Mouse (Mus musculus): Measurements from ENCODE around the gene Ccdc97. TPM values are rescaled to one million over a fixed set of nuclear protein-coding genes. Genes with fewer than 3 reads are reported as not detected.

The Ccdc97 gene
- polyA plus RNA-seq, 1 experiment from 2014 or later = 29.3 TPM

DNA sequence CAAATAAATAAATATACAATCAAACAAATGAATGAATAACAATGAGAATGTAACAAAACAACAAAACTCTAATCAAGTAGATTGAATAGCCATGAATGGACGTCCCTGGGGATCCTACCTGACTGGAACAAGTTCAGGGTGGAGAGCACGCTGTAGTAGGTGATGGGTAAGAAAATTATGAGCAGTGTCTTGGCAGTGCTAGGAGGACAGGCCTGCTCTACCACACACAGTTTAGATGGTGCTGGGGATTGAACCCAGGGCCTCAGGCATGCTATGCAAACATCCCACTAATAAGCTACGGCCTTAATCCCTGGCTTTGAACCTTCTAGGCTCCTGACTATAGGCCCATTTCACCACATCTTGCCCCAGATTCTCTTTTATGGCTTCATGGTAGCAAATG, 1.4 kb downstream of the Ccdc97 start:
- peaks cover 23% of the 10 kb centered on the region for H3K4me1 ChIP-seq
- WGBS = 90% methylated on average over 3 of the region's 3 CpGs
- no peaks in the 10 kb centered on the region for H3K9me3 ChIP-seq
- H3K27me3 ChIP-seq = no peaks in the 10 kb centered on the region
- peak overlapping the region; percentile 73; the same call in 1 of the 2 replicates for H3K4me3 ChIP-seq
- 0 out of 2 replicates have a peak overlapping the region, but pooled peaks have one; percentile 64 for H3K9ac ChIP-seq (replicated peaks)
- no peak overlapping the region for H3K27ac ChIP-seq (replicated peaks)
- ATAC-seq (replicated peaks) = no peak
- peaks cover 52% of the 10 kb centered on the region for H3K36me3 ChIP-seq
- H3K4me2 ChIP-seq (replicated peaks) = peak overlapping the region; percentile 57; the same call in 1 of the 2 replicates

DNA sequence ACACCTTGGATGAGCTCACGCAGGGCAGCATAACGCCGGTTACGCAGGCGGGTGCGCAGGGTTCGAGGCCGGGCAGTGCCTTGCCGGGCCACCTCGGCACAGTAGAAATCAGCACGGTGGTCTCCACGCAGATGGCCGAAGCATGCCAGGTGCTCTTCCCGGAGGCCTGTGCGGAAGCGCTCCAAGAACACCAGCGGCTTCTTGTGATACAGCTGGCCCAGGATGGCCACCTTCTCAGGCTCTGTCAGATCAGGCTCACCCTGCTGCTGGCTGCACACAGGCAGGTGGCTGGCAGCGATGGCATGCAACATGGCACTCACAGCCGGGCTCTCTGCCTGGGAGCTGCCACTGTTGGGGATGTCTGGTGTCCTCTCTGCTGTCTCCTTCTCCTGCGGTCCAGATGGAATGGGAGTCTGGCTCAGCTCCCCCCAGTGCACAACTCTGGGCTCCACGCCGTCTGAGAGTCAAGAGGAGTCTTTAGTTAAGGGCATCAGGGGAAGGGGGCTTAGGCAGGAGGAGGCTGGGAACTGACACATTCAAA, 3.1 kb downstream of the Ccdc97 start:
- 95% methylated on average over 22 of the region's 22 CpGs for WGBS

DNA sequence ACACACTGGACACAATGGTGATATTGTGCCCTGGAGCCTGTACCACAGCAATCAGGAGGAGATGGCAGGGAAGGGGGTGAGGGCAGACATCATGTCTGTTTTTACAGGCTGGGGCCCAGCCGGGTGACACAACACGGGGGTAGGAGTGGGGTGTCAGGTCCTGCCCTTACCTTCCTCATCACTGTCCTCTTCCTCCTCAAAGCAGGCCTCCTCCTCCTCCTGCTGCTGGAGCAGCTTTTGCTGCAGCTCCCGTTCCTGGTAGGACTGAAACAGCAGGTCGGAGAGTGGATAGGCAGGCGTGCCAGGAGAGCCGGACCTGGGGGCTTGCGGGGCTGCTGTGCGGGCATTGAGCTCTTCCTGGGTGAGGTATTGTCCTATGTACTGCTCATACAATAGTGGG, 4.3 kb downstream of the Ccdc97 start:
- Histone ChIP-seq H3K9ac (replicated peaks) (no peak overlapping the region), H3K36me3 (peaks cover 41% of the 10 kb centered on the region), H3K27me3 (no peaks in the 10 kb centered on the region), H3K4me1 (peaks cover 30% of the 10 kb centered on the region), H3K4me3 (no peak overlapping the region), H3K27ac (replicated peaks) (no peak overlapping the region), H3K4me2 (replicated peaks) (no peak overlapping the region), H3K9me3 (no peaks in the 10 kb centered on the region)
- ATAC-seq (replicated peaks) = no peak
- WGBS = 93% methylated on average over 8 of the region's 8 CpGs

More for the DNA sequence above, 3.1 kb downstream of the Ccdc97 start:
- H3K9me3 ChIP-seq = no peaks in the 10 kb centered on the region
- H3K27ac ChIP-seq (replicated peaks) = no peak overlapping the region
- H3K4me1 ChIP-seq = peaks cover 24% of the 10 kb centered on the region
- no peaks in the 10 kb centered on the region for H3K27me3 ChIP-seq
- no peak overlapping the region for H3K9ac ChIP-seq (replicated peaks)
- H3K36me3 ChIP-seq = peaks cover 43% of the 10 kb centered on the region
- no peak overlapping the region for H3K4me3 ChIP-seq
- no peak for ATAC-seq (replicated peaks)
- no peak overlapping the region for H3K4me2 ChIP-seq (replicated peaks)

DNA sequence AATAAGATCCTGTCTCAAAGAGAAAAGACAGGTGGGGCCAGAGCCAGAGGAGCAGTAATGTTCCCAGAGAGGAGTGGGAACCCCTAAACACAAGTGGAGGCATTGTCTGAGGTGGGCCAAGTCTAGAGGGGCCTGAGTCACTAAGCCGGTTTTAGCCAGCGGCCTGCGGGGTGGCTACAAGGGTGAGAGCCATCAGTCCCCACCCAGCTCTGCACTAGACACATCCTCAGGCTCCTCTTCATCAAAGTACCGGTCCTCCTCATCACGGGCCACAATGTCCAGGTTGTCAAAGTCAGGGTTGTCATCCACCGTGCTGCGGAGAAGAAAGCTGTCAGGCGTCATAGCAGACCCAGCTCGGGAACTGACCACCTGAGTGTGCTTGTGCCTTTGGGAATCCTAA, 6.1 kb downstream of the Ccdc97 start:
- Histone ChIP-seq H3K9me3 (no peaks in the 10 kb centered on the region), H3K36me3 (peaks cover 41% of the 10 kb centered on the region), H3K9ac (replicated peaks) (no peak overlapping the region), H3K4me1 (peaks cover 18% of the 10 kb centered on the region), H3K4me3 (no peak overlapping the region), H3K27ac (replicated peaks) (no peak overlapping the region), H3K4me2 (replicated peaks) (no peak overlapping the region), H3K27me3 (no peaks in the 10 kb centered on the region)
- 89% methylated on average over 9 of the region's 9 CpGs for WGBS
- ATAC-seq (replicated peaks) = no peak

DNA sequence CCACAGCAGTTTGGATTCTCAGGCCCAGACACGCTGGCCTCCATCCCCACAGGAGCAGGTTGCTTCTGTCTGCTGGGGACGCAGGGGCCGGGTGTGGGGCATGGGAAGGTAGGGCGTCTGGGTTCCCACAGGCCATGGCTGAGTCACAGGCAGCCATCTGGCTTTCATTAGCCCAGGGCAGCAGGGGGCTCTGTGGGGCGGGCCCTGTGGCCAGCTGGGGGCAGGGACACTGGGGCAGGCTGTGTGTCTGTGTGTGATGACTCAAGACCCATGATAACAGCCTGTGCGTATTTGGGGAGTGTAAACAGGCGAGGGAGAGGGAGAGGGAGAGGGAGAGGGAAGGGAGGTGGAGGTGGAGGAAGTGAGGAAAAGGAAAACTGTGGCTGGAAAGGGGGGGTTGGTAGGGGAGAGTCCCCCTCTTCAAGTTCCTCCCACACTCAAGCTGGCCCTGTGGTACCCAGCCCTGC, 7.1 kb downstream of the Ccdc97 start:
- 46% methylated on average over 7 of the region's 7 CpGs for WGBS
- H3K36me3 ChIP-seq = peaks cover 41% of the 10 kb centered on the region
- no peak for ATAC-seq (replicated peaks)

DNA sequence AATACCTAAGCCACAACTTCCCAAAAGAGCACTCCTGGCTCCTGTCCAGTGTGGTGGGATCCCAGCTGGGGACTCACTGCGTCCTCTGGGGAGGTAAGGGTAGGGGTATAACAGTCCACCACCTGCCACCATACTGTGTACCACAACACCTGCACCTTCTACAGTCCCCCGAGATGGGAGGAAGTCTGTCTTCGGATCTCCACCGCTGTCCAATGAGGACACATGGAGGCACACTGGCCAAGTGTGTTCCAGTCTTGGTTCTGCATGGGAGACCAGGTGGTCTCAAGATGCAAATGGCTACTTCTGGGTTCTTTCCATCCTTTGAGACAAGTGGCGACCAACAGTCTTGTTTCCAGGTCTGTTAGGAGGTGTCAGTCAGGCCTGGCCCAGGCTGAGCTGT, 7.7 kb downstream of the Ccdc97 start:
- ATAC-seq (replicated peaks) = no peak
- Histone ChIP-seq H3K4me1 (peaks cover 8% of the 10 kb centered on the region), H3K27me3 (no peaks in the 10 kb centered on the region), H3K36me3 (peaks cover 41% of the 10 kb centered on the region), H3K4me2 (replicated peaks) (no peak overlapping the region), H3K9ac (replicated peaks) (no peak overlapping the region), H3K27ac (replicated peaks) (no peak overlapping the region), H3K4me3 (no peak overlapping the region), H3K9me3 (no peaks in the 10 kb centered on the region)
- WGBS = 66% methylated on average over 5 of the region's 5 CpGs

More for the DNA sequence above, 7.1 kb downstream of the Ccdc97 start:
- Histone ChIP-seq H3K9me3 (no peaks in the 10 kb centered on the region), H3K9ac (replicated peaks) (no peak overlapping the region), H3K4me3 (no peak overlapping the region), H3K4me2 (replicated peaks) (no peak overlapping the region), H3K27me3 (no peaks in the 10 kb centered on the region), H3K27ac (replicated peaks) (no peak overlapping the region), H3K4me1 (peaks cover 8% of the 10 kb centered on the region)

DNA sequence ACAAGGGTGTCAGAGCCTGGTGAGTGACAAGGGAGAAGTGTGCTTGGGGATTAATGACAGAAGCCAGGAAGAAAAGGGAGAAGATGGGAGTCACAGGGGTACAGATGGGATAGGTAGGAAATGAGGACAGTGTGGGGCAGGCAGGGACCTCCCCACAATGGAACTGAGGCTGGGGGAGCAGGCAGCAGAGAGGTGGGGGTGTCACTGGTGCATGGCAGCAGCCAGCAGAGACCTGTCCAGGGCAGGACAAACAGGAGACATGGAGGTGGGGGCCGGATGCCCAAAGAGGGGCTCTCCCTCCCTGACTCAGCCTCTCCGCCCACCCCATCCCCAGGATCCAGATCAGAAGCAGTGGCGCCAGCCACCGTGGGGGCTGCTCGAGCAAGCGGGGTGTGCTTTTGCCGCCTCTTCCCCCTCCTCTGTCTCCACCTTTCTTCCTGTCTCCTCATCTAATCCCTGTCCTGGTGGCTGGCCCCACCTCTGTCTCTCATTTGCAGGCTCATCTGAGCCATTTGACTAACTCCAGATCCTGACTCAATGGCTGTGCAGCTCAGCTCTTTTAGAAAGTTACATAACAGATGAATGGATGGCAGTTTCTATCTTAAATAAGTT, 8.3 kb downstream of the Ccdc97 start:
- H3K27me3 ChIP-seq = no peaks in the 10 kb centered on the region
- no peaks in the 10 kb centered on the region for H3K9me3 ChIP-seq
- peaks cover 8% of the 10 kb centered on the region for H3K4me1 ChIP-seq
- 5% methylated on average over 7 of the region's 7 CpGs for WGBS
- H3K36me3 ChIP-seq = peaks cover 36% of the 10 kb centered on the region
- H3K27ac ChIP-seq (replicated peaks) = no peak overlapping the region
- no peak overlapping the region for H3K4me2 ChIP-seq (replicated peaks)
- peak; percentile 36; the same call in 1 of the 2 replicates for ATAC-seq (replicated peaks)
- no peak overlapping the region for H3K9ac ChIP-seq (replicated peaks)
- H3K4me3 ChIP-seq = no peak overlapping the region

DNA sequence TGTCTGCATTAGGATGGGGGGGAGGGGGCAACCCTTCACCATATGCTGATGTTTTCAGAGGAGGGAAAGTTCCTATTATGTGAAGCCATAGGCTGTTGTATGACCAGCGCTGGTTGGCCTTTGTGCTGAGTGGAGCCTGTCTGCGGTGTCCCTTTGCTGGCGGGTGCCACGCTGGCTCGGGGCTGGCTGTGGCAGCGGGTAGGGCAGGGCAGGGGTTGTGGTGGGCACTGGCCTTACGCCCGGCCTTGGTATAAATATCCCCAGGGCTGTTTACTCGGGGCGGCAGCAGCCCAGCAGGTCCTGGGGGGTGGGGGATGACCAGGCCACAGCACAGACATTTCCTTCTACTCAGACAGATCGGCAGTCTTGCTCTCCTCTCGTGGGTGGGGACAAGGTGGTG, 8.9 kb downstream of the Ccdc97 start:
- ATAC-seq (replicated peaks) = 0 out of 2 replicates have a peak, but pooled peaks have one; percentile 30
- H3K9me3 ChIP-seq = no peaks in the 10 kb centered on the region
- peaks cover 29% of the 10 kb centered on the region for H3K36me3 ChIP-seq
- H3K27ac ChIP-seq (replicated peaks) = no peak overlapping the region
- H3K27me3 ChIP-seq = no peaks in the 10 kb centered on the region
- H3K4me2 ChIP-seq (replicated peaks) = no peak overlapping the region
- no peak overlapping the region for H3K9ac ChIP-seq (replicated peaks)
- peaks cover 8% of the 10 kb centered on the region for H3K4me1 ChIP-seq
- H3K4me3 ChIP-seq = no peak overlapping the region
- 14% methylated on average over 12 of the region's 12 CpGs for WGBS

DNA sequence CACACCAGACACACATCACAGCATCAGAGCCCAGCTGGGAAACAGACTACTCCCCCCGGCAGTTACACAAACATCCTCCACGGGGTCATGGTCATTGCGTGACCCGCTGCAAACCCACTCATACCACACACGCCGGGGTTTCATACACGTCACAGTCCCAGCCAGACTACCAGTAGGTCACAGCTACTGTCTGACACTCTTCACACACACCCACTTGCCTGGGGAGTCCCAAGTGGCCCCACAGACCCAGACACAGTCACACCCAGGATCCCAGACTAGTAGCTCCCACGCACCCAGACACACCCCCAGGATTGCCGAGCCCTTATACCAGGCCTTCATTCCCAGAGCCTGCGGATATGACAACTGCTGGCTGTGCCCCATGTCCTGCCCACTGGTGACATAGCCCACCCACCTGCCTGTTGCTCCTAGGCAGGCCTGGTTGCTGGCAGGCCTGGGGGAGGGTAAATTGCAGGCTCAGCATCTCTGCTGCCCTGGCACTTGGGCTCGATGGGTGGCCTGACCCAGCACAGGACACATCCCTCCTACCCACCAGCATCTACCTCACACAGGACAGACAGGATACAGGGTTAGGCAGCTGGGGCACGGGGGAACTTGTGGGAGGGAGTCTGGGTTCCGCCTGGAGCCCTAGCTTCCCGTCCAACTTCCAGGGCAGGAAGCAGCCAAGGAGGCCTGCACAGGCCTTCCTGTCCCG, 11.2 kb downstream of the Ccdc97 start:
- Histone ChIP-seq H3K9ac (replicated peaks) (no peak overlapping the region), H3K27ac (replicated peaks) (no peak overlapping the region), H3K4me3 (no peak overlapping the region), H3K9me3 (no peaks in the 10 kb centered on the region), H3K4me1 (peaks cover 12% of the 10 kb centered on the region), H3K4me2 (replicated peaks) (no peak overlapping the region), H3K27me3 (peaks cover 5% of the 10 kb centered on the region; the same call in 1 of the 2 replicates), H3K36me3 (peaks cover 7% of the 10 kb centered on the region)
- 68% methylated on average over 15 of the region's 15 CpGs for WGBS
- ATAC-seq (replicated peaks) = no peak

DNA sequence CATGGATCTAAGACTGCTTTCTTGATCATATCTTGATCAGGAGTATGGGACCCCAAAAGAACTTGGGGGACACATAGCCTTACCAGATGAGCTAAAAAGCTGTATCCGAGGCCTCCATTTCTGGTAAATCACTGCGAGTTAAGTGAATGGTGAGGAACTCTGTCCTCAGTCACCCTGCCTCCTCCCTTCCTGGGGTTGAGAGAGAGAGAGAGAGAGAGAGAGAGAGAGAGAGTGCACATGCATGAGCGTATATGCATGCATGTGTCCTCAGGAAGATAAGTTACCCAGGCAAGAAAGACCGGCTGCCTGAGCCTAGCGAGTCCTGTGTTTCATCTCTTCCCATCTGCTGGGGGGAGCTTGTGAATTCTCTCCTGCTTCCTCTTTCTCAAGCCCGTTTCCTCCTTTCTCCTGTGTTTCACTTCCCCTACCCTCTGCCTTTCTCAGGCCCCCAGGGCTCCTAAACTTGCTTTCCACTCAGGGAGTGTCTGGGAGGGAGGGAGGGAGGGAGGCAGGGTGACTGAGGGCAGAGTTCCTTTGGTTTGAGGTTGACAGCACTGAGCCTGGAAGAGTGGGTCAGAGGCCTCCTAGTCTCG, 12.2 kb downstream of the Ccdc97 start:
- no peak overlapping the region for H3K27ac ChIP-seq (replicated peaks)
- ATAC-seq (replicated peaks) = no peak
- WGBS = 63% methylated on average over 7 of the region's 7 CpGs

DNA sequence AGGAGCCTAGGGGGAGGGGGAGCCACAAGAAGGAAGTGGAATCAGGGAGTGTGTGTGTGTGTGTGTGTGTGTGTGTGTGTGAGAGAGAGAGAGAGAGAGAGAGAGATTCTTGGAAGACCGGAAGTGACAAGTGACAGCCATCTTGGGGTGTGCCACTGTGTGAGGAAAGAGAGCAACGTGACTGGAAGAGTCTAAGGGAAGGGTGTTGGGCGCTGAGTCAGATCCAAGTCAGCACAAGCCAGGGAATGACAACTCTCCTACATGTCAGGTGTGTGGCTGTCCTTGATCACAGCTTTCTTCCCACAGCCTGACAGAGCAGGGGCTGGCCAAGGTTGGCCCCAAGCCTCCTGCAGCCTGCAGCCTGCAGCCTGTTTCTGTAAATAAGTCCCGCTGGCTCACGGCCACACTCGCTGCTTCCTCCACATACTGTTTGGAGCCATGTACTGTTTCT, 13.1 kb downstream of the Ccdc97 start:
- no peak for ATAC-seq (replicated peaks)
- H3K4me2 ChIP-seq (replicated peaks) = no peak overlapping the region

More for the DNA sequence above, 12.2 kb downstream of the Ccdc97 start:
- Histone ChIP-seq H3K9me3 (0 out of 2 replicates have a peak, but pooled peaks cover 5% of the 10 kb centered on the region), H3K4me3 (no peak overlapping the region), H3K9ac (replicated peaks) (no peak overlapping the region), H3K4me2 (replicated peaks) (no peak overlapping the region), H3K4me1 (peaks cover 12% of the 10 kb centered on the region), H3K36me3 (no peaks in the 10 kb centered on the region), H3K27me3 (peaks cover 5% of the 10 kb centered on the region; the same call in 1 of the 2 replicates)

More for the DNA sequence above, 13.1 kb downstream of the Ccdc97 start:
- Histone ChIP-seq H3K9ac (replicated peaks) (no peak overlapping the region), H3K9me3 (0 out of 2 replicates have a peak, but pooled peaks cover 5% of the 10 kb centered on the region), H3K4me1 (peaks cover 12% of the 10 kb centered on the region), H3K27ac (replicated peaks) (no peak overlapping the region), H3K4me3 (no peak overlapping the region), H3K27me3 (peaks cover 5% of the 10 kb centered on the region; the same call in 1 of the 2 replicates), H3K36me3 (no peaks in the 10 kb centered on the region)
- WGBS = 59% methylated on average over 6 of the region's 6 CpGs

All from forebrain, embryonic 15.5 days (tissue).